Mouse (Mus musculus): ENCODE data around the gene Sobp.
A peak's percentile ranks its signal among the peaks of the same experiment; 100 is the strongest.

Gene Sobp

DNA sequence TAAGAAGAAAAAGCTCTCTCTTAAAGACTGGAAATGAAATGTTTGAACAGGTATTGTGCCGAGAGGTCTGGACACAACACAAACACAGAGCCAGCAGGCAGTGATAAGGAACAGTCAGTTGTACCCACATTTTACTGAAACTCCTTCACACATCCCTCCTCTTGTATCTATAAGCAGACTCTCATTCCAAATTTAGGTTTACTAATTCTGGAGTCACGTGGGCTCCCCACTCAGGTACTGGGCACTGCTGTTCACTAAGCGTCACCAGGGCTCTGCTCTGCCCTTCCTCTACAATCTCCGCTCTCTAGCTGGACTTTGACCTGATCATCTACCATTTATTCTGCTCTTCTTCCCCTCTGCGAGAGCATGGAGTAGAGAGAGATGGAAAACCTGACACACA, 15.4 kb downstream of the Sobp start:
- no peak for DNase-seq

DNA sequence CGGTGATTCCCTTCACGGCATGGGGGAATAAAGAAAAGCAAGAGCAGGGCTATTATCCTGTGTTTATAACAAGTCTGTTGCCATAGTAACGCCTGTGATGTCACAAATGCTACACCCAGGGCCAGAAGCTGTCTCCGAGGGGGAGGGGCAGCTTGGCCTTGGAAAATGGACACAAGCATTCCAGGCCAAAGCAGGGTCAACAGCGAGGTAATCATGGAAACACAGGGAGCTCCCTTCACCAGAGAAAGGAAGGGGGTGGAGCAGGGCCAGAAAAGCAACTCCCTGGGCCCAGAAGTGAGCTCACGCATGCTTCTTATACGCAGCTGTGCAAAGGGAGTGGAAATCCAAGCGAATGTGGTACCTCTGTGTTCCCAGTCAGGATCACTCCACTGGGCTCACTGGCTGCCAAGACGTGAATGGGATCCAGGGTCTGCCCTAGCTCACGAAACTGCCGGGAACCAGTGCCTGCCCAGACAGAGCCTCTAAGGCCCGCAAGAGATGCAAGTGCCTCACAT, 19.2 kb downstream of the Sobp start:
- DNase-seq, result peak; percentile 16

DNA sequence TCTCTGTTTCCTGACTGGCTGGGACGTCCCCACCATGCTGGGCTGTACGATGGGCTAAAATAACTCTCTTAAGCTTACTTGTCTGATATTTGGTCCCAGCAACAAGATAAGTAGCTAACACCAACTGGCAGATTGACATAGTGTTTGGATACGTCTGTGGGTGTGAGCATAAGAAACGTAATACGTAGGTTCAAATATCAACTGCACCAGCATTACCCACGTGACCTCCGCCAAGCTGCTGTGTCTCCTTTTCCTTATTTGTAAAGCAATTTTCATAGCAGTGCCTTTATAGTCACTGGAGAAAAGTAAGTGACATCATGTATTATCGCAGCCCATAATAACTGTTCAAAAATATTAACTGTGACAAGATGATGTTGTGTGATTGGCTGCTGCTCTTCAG, 21.7 kb downstream of the Sobp start:
- no peak for DNase-seq

DNA sequence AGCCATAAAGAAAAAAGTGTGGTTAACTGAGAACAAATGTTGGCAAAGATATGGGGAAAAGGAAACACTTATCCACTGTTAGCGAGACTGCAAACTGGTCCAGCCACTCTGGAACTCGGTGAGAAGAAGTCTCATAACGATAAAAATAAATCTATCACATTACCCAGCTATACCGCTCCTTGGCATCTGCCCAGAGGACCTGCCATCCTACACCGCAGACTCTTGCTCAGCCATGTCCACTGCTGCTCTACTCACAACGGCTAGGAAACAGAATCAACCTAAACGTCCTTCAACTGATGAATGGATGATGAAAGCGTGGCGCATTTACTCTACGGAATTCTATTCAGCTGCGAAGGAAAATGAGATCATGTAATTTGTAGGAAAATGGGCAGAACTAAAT, 25.9 kb downstream of the Sobp start:
- DNase-seq, result no peak

DNA sequence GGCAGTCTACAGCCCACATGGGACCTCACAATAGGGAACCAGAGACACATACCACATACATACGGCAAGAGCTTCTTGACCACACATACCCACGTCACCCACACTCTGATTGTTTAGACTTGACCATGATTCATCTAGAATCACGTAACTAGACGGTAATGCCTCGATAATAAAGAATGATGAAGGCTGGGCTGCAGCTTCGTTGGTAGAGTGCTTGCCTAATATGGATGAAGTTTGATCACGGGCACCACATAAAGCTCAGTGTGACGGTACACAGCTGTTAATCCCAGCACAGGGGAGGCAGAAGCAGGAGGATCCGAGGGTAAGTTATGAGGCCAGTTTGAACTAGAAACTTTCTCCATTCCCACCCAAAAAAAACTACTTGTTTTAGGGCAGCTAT, 31.2 kb downstream of the Sobp start:
- DNase-seq, result no peak

- DNase-seq, result no peak
Measured at GRCm38 (mm10) chr10:43134027-43134426, 40.3 kb downstream of the Sobp start.

- DNase-seq, result no peak
Measured at GRCm38 (mm10) chr10:43128750-43129149, 45.6 kb downstream of the Sobp start.

GRCm38 (mm10) chr10:43124561-43124960, 49.8 kb downstream of the Sobp start:
- DNase-seq, result no peak

GRCm38 (mm10) chr10:43124156-43124555, 50.2 kb downstream of the Sobp start:
- no peak for DNase-seq

GRCm38 (mm10) chr10:43123422-43123821, 50.9 kb downstream of the Sobp start:
- no peak for DNase-seq

DNA sequence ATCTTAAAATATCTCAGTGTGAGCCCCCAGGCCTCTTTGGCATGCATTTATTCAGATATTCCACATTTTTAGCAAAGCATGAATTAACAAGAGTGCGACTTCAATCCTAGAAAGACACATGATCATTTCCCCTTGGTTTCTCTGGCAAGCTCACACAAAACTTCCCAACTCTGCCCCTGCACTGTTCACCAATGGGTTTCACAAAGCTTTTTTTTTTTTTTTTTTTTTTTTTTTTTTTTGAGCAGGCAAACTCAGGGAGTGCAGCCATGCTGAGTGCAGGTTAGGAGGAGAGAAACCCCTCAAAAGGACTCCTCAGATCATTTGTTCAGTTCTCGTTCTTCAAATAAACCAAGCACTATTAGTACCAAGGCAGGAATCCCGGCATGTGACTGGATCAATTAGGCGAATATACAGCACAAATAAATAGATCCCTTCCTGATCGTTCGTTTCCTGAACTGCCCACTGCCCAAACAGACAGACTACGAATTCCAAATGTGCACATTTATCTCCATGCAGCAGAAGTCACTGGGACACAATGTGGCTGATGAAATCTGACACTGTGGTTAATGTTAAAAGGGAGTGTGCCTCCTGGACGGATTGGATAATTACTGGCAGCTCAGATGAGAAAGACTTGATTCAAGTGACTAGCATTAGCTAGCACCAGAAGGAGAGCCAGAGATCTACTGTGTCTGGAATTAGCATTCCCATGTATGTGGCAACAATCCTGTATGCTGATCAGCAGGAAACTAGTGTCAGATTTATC, 53.5 kb downstream of the Sobp start:
- no peak for DNase-seq

GRCm38 (mm10) chr10:43116083-43116927, 58.0 kb downstream of the Sobp start:
- DNase-seq, result no peak

- DNase-seq, result no peak
Measured at GRCm38 (mm10) chr10:43112296-43112695, 62.0 kb downstream of the Sobp start.

- no peak for DNase-seq
Measured at GRCm38 (mm10) chr10:43106616-43107015, 67.7 kb downstream of the Sobp start.

- DNase-seq, result no peak
Measured at GRCm38 (mm10) chr10:43106196-43106595, 68.1 kb downstream of the Sobp start.

- no peak for DNase-seq
Measured at GRCm38 (mm10) chr10:43100513-43100912, 73.8 kb downstream of the Sobp start.

- peak; percentile 11 for DNase-seq
Measured at GRCm38 (mm10) chr10:43099229-43099628, 75.1 kb downstream of the Sobp start.

- DNase-seq, result no peak
Measured at GRCm38 (mm10) chr10:43097755-43098154, 76.6 kb downstream of the Sobp start.

- no peak for DNase-seq
Measured at GRCm38 (mm10) chr10:43096614-43097013, 77.7 kb downstream of the Sobp start.

- DNase-seq, result no peak
Measured at GRCm38 (mm10) chr10:43094537-43094936, 79.8 kb downstream of the Sobp start.

GRCm38 (mm10) chr10:43093440-43093839, 80.9 kb downstream of the Sobp start:
- DNase-seq, result no peak

DNA sequence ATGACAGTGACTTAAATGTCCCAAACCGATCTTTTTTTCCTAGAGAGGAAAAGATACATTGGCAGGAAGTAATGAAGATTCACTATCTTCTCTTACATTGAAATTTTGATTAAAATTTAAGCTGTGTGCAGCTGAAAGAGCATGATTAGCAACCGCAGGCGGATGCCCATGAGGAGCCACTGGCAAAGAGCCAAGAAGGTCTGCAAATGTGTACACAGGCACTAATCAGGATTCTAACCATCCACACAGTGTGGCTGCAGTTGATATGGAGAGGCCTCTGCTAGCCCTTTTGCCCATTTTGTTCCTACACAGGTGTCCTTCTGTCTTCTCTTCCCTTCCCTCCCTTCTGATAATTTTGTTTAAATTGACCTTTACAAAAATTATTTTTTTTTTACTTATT, 84.3 kb downstream of the Sobp start:
- no peak for DNase-seq

DNA sequence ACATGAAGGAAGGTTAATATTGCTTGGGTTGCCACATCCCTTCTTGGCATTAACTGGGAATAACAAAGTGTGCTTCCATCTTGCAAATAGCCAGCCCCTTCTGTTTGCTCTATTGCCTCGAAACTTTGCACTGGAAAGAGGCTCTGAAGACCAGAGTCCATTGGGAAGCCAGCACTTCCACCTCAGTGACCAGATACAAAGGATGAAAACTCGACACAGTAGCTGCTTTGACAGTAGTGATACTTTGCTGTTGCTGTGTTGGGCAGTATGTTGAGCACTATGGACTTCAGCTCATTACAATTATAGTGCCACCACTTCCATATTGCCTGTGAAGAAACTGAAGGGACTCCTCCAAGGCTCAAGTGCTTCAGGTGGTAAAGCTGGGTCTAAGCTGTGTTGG, 86.9 kb downstream of the Sobp start:
- DNase-seq, result no peak

GRCm38 (mm10) chr10:43086888-43087287, 87.4 kb downstream of the Sobp start:
- no peak for DNase-seq
